Mouse (Mus musculus): Measurements from ENCODE around the gene Noc4l. TPM values are rescaled to one million over a fixed set of nuclear protein-coding genes. Genes with fewer than 3 reads are reported as not detected.
A peak's percentile ranks its signal among the peaks of the same experiment; 100 is the strongest.

The Noc4l gene
- total RNA-seq (2014; rRNA removed) (42.9 and 48.7 TPM in 2 replicates), polyA plus RNA-seq (2015; fragmentation: Nextera tagmentation; extraction: Ambion mirVana) (41.8 and 43.9 TPM in 2 replicates)

GRCm38 (mm10) chr5:110652719-110653648, at the start of gene Noc4l, which contains the start of gene Ddx51:
TSS of gene Noc4l (minus strand) at chr5:110653417.
TSS of gene Ddx51 (plus strand) at chr5:110653451.
- H3K27me3 ChIP-seq (ENCODE audit: insufficient read depth, low read length): no peaks in the 10 kb centered on the region
- H3K9me3 ChIP-seq (ENCODE audit: low read length): no peaks in the 10 kb centered on the region
- peaks cover 66% of the 10 kb centered on the region for H3K36me3 ChIP-seq (ENCODE audit: insufficient read depth, low read length)
- H3K9ac ChIP-seq (replicated peaks; ENCODE audit: low read length, poor library complexity, severe bottlenecking): peak within 1 kb of the TSS; percentile 60
- TF ChIP-seq CTCF (IDR thresholded peaks at IDR 0.05): no peak; the same call in 1 of the 2 replicates
- peak; percentile 87 for ATAC-seq (ENCODE audit: low FRiP score)
- peak within 1 kb of the TSS; percentile 72 for H3K4me3 ChIP-seq (ENCODE audit: low read depth, low read length)
- H3K4me1 ChIP-seq (ENCODE audit: insufficient read depth, low read length): peaks cover 11% of the 10 kb centered on the region
- DNase-seq (ENCODE audit: low spot score): peak; percentile 97
- peak within 1 kb of the TSS; percentile 94 for H3K4me2 ChIP-seq (ENCODE audit: low read depth, low read length, poor library complexity, severe bottlenecking)
- peak within 1 kb of the TSS; percentile 48; the same call in 1 of the 2 replicates for H3K27ac ChIP-seq (ENCODE audit: low read depth, low read length)
- WGBS: under 1% methylated on average over 83 of the region's 91 CpGs

- WGBS: 88% methylated on average over 4 of the region's 4 CpGs
- peaks cover 71% of the 10 kb centered on the region for H3K36me3 ChIP-seq (ENCODE audit: insufficient read depth, low read length)
Measured at GRCm38 (mm10) chr5:110698617-110699016, 45.4 kb upstream of the Noc4l start.

GRCm38 (mm10) chr5:110682041-110682440, 28.8 kb upstream of the Noc4l start:
- Histone ChIP-seq H3K4me2 (ENCODE audit: low read depth, low read length, poor library complexity, severe bottlenecking) (no peak overlapping the region), H3K36me3 (ENCODE audit: insufficient read depth, low read length) (peaks cover 61% of the 10 kb centered on the region), H3K9me3 (ENCODE audit: low read length) (no peaks in the 10 kb centered on the region), H3K4me3 (ENCODE audit: low read depth, low read length) (no peak overlapping the region), H3K27ac (ENCODE audit: low read depth, low read length) (no peak overlapping the region), H3K9ac (replicated peaks; ENCODE audit: low read length, poor library complexity, severe bottlenecking) (no peak overlapping the region), H3K4me1 (ENCODE audit: insufficient read depth, low read length) (no peaks in the 10 kb centered on the region), H3K27me3 (ENCODE audit: insufficient read depth, low read length) (no peaks in the 10 kb centered on the region)
- no peak for TF ChIP-seq CTCF (IDR thresholded peaks at IDR 0.05)
- 91% methylated on average over 8 of the region's 8 CpGs for WGBS
- DNase-seq (ENCODE audit: low spot score) (no peak), ATAC-seq (ENCODE audit: low FRiP score) (no peak)

More at GRCm38 (mm10) chr5:110698617-110699016, 45.4 kb upstream of the Noc4l start:
- Histone ChIP-seq H3K27ac (ENCODE audit: low read depth, low read length) (no peak overlapping the region), H3K4me1 (ENCODE audit: insufficient read depth, low read length) (no peaks in the 10 kb centered on the region), H3K27me3 (ENCODE audit: insufficient read depth, low read length) (no peaks in the 10 kb centered on the region), H3K4me2 (ENCODE audit: low read depth, low read length, poor library complexity, severe bottlenecking) (no peak overlapping the region), H3K4me3 (ENCODE audit: low read depth, low read length) (no peak overlapping the region), H3K9me3 (ENCODE audit: low read length) (no peaks in the 10 kb centered on the region), H3K9ac (replicated peaks; ENCODE audit: low read length, poor library complexity, severe bottlenecking) (no peak overlapping the region)
- ATAC-seq (ENCODE audit: low FRiP score) (no peak), DNase-seq (ENCODE audit: low spot score) (no peak)
- no peak for TF ChIP-seq CTCF (IDR thresholded peaks at IDR 0.05)

GRCm38 (mm10) chr5:110665486-110666121, 12.4 kb upstream of the Noc4l start:
- peaks cover 72% of the 10 kb centered on the region for H3K36me3 ChIP-seq (ENCODE audit: insufficient read depth, low read length)
- no peak overlapping the region for H3K9ac ChIP-seq (replicated peaks; ENCODE audit: low read length, poor library complexity, severe bottlenecking)
- no peaks in the 10 kb centered on the region for H3K9me3 ChIP-seq (ENCODE audit: low read length)
- H3K4me3 ChIP-seq (ENCODE audit: low read depth, low read length): no peak overlapping the region
- no peak for TF ChIP-seq CTCF (IDR thresholded peaks at IDR 0.05)
- H3K4me1 ChIP-seq (ENCODE audit: insufficient read depth, low read length): no peaks in the 10 kb centered on the region
- 58% methylated on average over 6 of the region's 6 CpGs for WGBS
- ATAC-seq (ENCODE audit: low FRiP score) (no peak), DNase-seq (ENCODE audit: low spot score) (no peak)
- H3K4me2 ChIP-seq (ENCODE audit: low read depth, low read length, poor library complexity, severe bottlenecking): no peak overlapping the region
- no peak overlapping the region for H3K27ac ChIP-seq (ENCODE audit: low read depth, low read length)
- H3K27me3 ChIP-seq (ENCODE audit: insufficient read depth, low read length): no peaks in the 10 kb centered on the region

GRCm38 (mm10) chr5:110664750-110665269, 11.6 kb upstream of the Noc4l start:
- Histone ChIP-seq H3K4me3 (ENCODE audit: low read depth, low read length) (no peak overlapping the region), H3K36me3 (ENCODE audit: insufficient read depth, low read length) (peaks cover 64% of the 10 kb centered on the region), H3K27ac (ENCODE audit: low read depth, low read length) (no peak overlapping the region), H3K9ac (replicated peaks; ENCODE audit: low read length, poor library complexity, severe bottlenecking) (no peak overlapping the region), H3K4me1 (ENCODE audit: insufficient read depth, low read length) (no peaks in the 10 kb centered on the region), H3K4me2 (ENCODE audit: low read depth, low read length, poor library complexity, severe bottlenecking) (no peak overlapping the region), H3K27me3 (ENCODE audit: insufficient read depth, low read length) (no peaks in the 10 kb centered on the region), H3K9me3 (ENCODE audit: low read length) (no peaks in the 10 kb centered on the region)
- no peak for TF ChIP-seq CTCF (IDR thresholded peaks at IDR 0.05)
- ATAC-seq (ENCODE audit: low FRiP score) (no peak), DNase-seq (ENCODE audit: low spot score) (no peak)
- 95% methylated on average over 2 of the region's 2 CpGs for WGBS

Measured in midbrain, postnatal 0 days (tissue).